Mouse (Mus musculus): ENCODE measurements around the gene Thy1. TPM values are rescaled to one million over a fixed set of nuclear protein-coding genes. Genes with fewer than 3 reads are reported as not detected.

Gene Thy1
- polyA plus RNA-seq, 1 experiment from 2014 or later, result not detected

- in situ Hi-C loops (cut with MboI; ENCODE audit: low pct_unique_long_range_greater_than_20kb), result loop anchor here (5.0 kb wide), 1 partner anchor 80 kb away; no protein-coding TSS in a partner anchor
- TF ChIP-seq CTCF (IDR thresholded peaks at IDR 0.05), result no peak
- DNase-seq (ENCODE audit: low read depth, low spot score) (no peak), ATAC-seq (no peak)
- no peaks in the 10 kb centered on the region for H3K27me3 ChIP-seq
- POLR2A ChIA-PET, result interaction anchor here (2.1 kb wide), 1 partner anchor 27 kb away, joined by 4 read pairs; no protein-coding TSS in a partner anchor
- CTCF ChIA-PET, result interaction anchor here (0.9 to 1.7 kb wide), 8 partner anchors 9 to 52 kb away, joined by 3 to 9 read pairs (median 4); partner anchors contain the start of genes Gm49380 and Rnf26
Measured at GRCm38 (mm10) chr9:44067241-44067959, 24.2 kb downstream of the Thy1 start.

GRCm38 (mm10) chr9:44067960-44068330, 24.8 kb downstream of the Thy1 start:
- H3K27me3 ChIP-seq, result no peaks in the 10 kb centered on the region
- ATAC-seq (no peak), DNase-seq (ENCODE audit: low read depth, low spot score) (no peak)
- in situ Hi-C loops (cut with MboI; ENCODE audit: low pct_unique_long_range_greater_than_20kb), result loop anchor here (5.0 kb wide), 1 partner anchor 81 kb away; no protein-coding TSS in a partner anchor
- CTCF ChIA-PET, result interaction anchor here (0.9 to 1.7 kb wide), 9 partner anchors 9 to 84 kb away, joined by 3 to 9 read pairs (median 4); partner anchors contain the start of genes Gm49380 and Rnf26
- no peak for TF ChIP-seq CTCF (IDR thresholded peaks at IDR 0.05)
- POLR2A ChIA-PET, result interaction anchor here (2.1 kb wide), 1 partner anchor 26 kb away, joined by 4 read pairs; no protein-coding TSS in a partner anchor

GRCm38 (mm10) chr9:44069252-44069651, 26.1 kb downstream of the Thy1 start:
- no peak for ATAC-seq
- H3K27me3 ChIP-seq, result no peaks in the 10 kb centered on the region
- TF ChIP-seq CTCF (IDR thresholded peaks at IDR 0.05), result no peak
- no peak for DNase-seq (ENCODE audit: low read depth, low spot score)
- ChIA-PET CTCF (interaction anchor here (0.8 to 1.3 kb wide), 4 partner anchors 15 to 85 kb away, joined by 3 to 8 read pairs (median 4); no protein-coding TSS in a partner anchor), POLR2A (interaction anchor here (0.6 kb wide), 1 partner anchor 1021 kb away, joined by 5 read pairs; no protein-coding TSS in a partner anchor)
- in situ Hi-C loops (cut with MboI; ENCODE audit: low pct_unique_long_range_greater_than_20kb), result loop anchor here (5.0 kb wide), 1 partner anchor 82 kb away; no protein-coding TSS in a partner anchor

- DNase-seq (ENCODE audit: low read depth, low spot score), result no peak
Measured at GRCm38 (mm10) chr9:44070113-44070843, 27.1 kb downstream of the Thy1 start.

GRCm38 (mm10) chr9:44070844-44071231, 27.7 kb downstream of the Thy1 start:
- ATAC-seq, result no peak
- DNase-seq (ENCODE audit: low read depth, low spot score), result no peak
- TF ChIP-seq CTCF (IDR thresholded peaks at IDR 0.05), result no peak
- POLR2A ChIA-PET, result interaction anchor here (1.5 kb wide), 1 partner anchor 17 kb away, joined by 5 read pairs; no protein-coding TSS in a partner anchor
- no peaks in the 10 kb centered on the region for H3K27me3 ChIP-seq
- in situ Hi-C loops (cut with MboI; ENCODE audit: low pct_unique_long_range_greater_than_20kb), result no loop called here
- CTCF ChIA-PET, result interaction anchor here (0.8 to 0.9 kb wide), 2 partner anchors 23 to 29 kb away, joined by 3 to 4 read pairs; no protein-coding TSS in a partner anchor

More at GRCm38 (mm10) chr9:44070113-44070843, 27.1 kb downstream of the Thy1 start:
- TF ChIP-seq CTCF (IDR thresholded peaks at IDR 0.05), result no peak
- no peaks in the 10 kb centered on the region for H3K27me3 ChIP-seq
- in situ Hi-C loops (cut with MboI; ENCODE audit: low pct_unique_long_range_greater_than_20kb), result no loop called here
- ChIA-PET POLR2A (interaction anchor here (1.5 kb wide), 1 partner anchor 17 kb away, joined by 5 read pairs; no protein-coding TSS in a partner anchor), CTCF (interaction anchor here (0.8 to 0.9 kb wide), 2 partner anchors 24 to 29 kb away, joined by 3 to 4 read pairs; no protein-coding TSS in a partner anchor)
- no peak for ATAC-seq

GRCm38 (mm10) chr9:44071914-44072598, 28.9 kb downstream of the Thy1 start:
- no peak for TF ChIP-seq CTCF (IDR thresholded peaks at IDR 0.05)
- POLR2A ChIA-PET, result interaction anchor here (0.7 kb wide), 1 partner anchor 34 kb away, joined by 3 read pairs; no protein-coding TSS in a partner anchor
- DNase-seq (ENCODE audit: low read depth, low spot score) (no peak), ATAC-seq (no peak)
- H3K27me3 ChIP-seq, result no peaks in the 10 kb centered on the region
- CTCF ChIA-PET, result no interaction called here
- in situ Hi-C loops (cut with MboI; ENCODE audit: low pct_unique_long_range_greater_than_20kb), result no loop called here

GRCm38 (mm10) chr9:44072599-44072915, 29.4 kb downstream of the Thy1 start:
- in situ Hi-C loops (cut with MboI; ENCODE audit: low pct_unique_long_range_greater_than_20kb), result no loop called here
- H3K27me3 ChIP-seq, result no peaks in the 10 kb centered on the region
- DNase-seq (ENCODE audit: low read depth, low spot score), result no peak
- no peak for ATAC-seq
- POLR2A ChIA-PET, result no interaction called here
- no peak for TF ChIP-seq CTCF (IDR thresholded peaks at IDR 0.05)
- CTCF ChIA-PET, result no interaction called here

GRCm38 (mm10) chr9:44073115-44073514, 29.9 kb downstream of the Thy1 start:
- DNase-seq (ENCODE audit: low read depth, low spot score) (no peak), ATAC-seq (no peak)
- in situ Hi-C loops (cut with MboI; ENCODE audit: low pct_unique_long_range_greater_than_20kb), result no loop called here
- ChIA-PET CTCF (no interaction called here), POLR2A (no interaction called here)
- no peak for TF ChIP-seq CTCF (IDR thresholded peaks at IDR 0.05)
- H3K27me3 ChIP-seq, result no peaks in the 10 kb centered on the region

GRCm38 (mm10) chr9:44074395-44075275, 31.5 kb downstream of the Thy1 start:
- H3K27me3 ChIP-seq, result no peaks in the 10 kb centered on the region
- ATAC-seq, result no peak
- DNase-seq (ENCODE audit: low read depth, low spot score), result no peak
- TF ChIP-seq CTCF (IDR thresholded peaks at IDR 0.05), result no peak
- in situ Hi-C loops (cut with MboI; ENCODE audit: low pct_unique_long_range_greater_than_20kb), result no loop called here
- ChIA-PET POLR2A (no interaction called here), CTCF (interaction anchor here (1.1 to 5.2 kb wide), 3 partner anchors 20 to 196 kb away, joined by 3 to 24 read pairs (median 5); no protein-coding TSS in a partner anchor)
